Mouse (Mus musculus) lung, postnatal 4 days (tissue): Measurements from ENCODE around the gene Nexmif.
"Not testable (repeated sequence)": the region's sequence is repeated elsewhere in the genome, so short reads cannot be mapped to it uniquely, and the experiment has no call there.

Experiments
- DNase-seq, 2 experiments: peaks; one replicate each; pipeline ENCODE4 v3.0.0; 2021

Gene Nexmif

DNA sequence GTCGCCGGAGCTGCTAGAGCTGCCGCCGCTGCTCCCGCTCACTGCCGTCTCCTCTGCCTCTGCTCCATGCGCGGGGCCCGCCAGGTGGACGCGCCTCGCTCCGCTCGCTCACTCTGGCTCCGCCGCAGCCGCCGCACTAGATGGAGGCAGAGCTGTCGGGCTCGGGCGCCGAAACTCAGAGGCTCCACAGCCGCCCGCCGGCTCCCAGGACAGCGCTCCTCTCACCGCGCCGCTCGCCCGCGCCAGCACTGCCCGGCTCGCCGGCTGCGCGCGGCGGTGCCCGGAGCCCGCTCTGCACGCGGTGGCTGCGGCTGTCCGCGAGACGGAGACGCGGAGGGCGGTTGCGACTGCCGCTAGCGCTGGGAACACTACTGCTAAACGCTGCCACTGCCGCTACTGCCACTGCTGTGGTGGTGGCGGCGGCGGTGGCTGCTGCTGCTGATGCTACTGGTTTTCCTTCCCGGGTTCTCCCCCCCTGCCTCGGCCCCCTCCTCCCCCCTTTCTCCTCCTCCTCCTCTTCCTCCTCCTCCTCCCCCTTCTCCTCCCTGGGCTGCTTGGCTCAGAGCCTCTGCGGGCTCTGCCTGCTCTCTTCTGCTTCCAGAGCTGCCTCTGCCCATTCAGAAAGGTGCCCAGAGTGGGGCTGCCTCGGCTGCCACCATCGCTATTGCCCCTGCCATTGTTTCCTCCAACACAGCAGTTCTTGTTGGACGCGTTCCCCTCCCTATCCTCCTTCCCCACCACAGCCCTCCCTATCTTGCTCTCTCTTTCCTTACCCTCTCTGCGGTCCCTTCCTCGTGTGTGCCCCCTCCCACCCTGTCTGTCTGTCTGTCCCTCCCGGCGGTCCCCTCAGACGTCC is at the start of gene Nexmif:
Gene Nexmif, minus strand, starts transcription at position 450 of the 856 bp plus-strand sequence.
- DNase-seq: peak; percentile 27 to 55

DNA sequence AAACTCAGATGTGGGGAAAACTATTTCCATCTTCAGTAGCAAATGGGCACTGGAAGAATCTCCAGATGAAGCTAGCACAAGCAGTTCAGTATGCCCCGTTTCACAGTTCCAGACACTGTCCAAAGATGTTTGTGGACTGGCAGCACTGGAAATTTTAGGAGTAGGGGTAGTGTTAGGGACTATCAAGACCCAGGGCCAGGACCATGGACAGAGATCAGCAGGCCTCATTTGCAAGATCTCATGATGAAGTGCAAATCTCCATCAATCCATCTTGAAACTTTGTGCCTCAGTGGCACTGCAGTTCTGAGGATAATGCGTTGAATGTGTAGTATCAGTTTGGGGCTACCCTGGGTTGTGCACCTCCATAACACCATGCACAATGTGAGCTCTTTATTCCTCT is 7.7 kb upstream of the Nexmif start:
- DNase-seq: no peak

DNA sequence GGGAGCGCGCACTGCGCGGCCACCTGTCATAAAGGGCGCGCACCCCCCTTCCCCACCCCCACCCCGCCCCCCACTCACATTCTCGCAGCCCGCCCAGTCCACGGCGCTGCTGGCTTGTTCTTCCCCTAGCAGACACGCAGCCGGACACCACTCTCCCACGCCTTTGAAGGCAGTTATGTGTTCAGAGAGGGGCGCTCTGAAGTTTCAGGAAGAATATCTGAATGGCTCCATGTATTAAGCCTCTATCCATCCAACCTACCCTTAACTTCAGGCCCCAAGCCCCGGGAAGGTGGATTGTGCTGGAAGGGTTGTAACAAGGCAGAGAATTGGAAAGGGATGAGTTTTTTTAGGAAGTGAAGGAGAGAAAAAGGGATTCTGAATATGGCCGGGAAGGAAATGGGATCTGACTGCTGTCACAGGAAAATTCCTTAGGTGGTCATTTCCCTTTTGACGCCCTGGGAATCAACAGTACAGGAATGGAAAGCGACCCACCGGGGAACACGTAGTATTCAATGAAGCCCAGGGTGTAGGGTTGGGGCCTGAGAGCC is 681 bp upstream of the Nexmif start:
- DNase-seq: no peak

DNA sequence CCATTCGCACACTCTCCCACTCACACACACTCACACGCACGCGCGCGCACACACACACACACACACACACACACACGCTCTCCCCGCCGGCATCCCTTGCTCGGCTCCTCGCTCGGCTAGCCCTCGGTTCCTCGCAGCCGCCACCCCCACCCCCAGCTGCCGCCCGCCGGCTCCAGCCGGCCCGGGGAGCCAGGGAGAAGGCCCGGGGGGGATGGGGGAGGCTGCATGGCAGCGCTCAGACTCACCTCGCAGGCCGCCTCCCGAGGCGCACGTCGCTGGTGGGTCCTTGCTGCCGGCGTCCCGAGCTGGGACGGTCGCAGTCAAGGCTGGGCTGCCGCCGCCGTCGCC is 623 bp downstream of the Nexmif start:
- DNase-seq: no peak

DNA sequence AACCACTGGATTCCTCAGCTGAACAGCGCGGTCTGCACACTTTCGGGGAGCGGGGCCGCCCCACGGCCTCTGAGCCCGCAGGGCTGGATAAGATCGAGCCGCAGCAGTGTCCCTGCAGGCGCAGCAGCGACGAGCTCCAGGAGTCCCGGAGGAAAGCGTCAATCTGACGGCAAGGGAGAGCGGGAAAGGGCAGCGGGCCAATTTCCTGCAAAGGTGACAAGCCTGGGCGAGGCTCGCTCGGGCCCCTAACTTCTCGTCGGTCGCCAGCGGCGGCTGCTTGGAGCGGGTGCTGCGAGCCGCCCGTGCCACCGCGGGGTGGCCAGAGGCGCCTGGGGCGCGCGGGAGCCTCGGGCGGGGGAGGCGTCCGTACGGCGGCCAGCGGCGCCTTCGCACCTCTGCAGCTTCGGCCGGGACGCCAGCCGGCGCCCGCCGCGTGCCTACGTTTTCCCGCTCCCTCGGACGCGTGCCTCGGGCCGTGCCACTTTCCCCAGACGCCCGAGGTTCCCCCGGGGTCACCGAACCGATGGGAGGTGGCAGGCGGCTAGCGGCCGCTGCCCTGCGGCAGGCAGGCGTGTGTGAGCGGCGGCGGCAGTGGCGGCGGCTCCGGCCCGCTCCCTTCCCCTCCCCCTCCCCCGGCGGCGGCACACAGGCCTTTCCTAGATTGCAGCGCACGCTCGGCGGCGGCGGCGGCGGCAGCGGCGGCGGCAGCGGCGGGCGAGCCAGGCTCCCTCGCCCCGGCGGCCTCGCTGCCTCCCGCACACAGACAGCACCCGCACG is 1.2 kb downstream of the Nexmif start:
- DNase-seq: peak; percentile 61 to 72

DNA sequence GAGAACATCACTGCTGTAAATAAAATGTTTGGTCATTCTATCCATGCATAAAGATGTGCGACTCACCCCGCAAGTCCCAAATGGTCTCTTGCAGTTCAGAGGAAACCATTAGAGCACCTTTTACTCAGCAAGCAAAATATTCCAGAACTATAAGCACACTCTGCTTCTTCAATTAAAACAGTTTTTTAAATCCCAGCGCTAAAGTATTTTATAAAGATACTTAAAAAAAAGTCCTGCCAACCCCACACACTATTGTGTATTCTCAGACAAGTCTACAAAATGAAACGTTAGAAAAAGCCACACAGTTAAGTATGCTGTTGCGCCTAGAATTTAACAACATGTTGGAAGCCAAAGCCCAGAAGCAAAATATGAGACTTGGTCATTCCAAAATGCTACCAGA is 1.9 kb downstream of the Nexmif start:
- DNase-seq: no peak

DNA sequence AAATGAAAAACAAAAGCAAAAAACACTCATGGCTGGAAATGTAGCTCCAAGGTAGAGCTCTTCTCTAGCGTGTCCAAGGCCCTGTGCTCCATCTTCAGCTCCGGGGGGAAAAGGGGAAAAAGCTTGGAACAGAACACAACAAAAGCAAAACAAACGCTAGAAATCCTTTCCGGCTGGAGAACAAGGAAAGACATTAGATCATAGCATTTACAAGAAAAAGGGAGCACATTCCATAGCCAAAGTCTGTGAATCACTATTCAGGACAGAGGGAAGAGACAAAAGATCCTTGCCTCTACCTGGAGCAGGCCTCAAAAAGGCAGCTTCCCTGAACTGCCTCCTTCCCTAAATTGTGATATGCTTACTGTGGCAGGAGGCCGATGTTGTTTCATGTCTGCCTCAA is 4.4 kb downstream of the Nexmif start:
- no peak for DNase-seq

DNA sequence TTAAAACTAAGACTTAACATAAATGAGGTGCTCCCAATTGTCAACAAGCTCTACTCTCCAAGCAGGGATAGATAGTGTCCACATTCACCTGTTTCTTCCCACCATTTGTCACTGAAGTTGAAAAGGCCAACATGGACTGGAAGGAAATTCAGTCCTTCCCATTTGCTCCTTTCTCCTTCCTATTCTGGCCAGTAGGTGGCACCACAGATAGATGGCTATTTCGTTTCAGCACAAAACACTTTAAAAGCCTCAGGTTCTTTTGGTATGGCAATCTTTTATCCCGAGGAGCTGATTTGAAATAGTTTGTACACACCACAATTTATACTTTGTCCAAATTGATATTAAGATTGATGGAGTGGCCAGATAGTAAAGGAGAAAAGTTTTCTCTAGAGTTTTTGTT is 21.7 kb downstream of the Nexmif start:
- DNase-seq: peak in 1 of 2 experiments; percentile 43

DNA sequence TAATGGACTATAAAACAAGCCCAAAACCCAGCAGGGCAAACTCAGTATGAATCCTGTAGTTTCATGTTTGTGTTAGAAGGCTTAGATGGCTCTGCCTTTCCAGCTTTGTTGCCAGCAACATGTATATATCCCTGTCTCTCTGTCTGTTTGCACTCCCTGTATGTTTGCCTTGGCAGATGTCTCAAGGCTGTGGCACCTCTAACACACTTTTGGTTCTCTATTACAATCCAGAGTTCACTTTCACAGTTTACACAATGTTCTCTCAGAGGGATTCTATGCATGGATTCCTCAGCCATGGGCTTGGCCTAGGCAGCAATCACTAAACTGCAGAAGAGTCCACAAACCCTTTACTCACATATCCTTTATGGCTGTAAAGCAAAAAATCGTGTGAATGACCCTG is 50.9 kb downstream of the Nexmif start:
- no peak for DNase-seq

DNA sequence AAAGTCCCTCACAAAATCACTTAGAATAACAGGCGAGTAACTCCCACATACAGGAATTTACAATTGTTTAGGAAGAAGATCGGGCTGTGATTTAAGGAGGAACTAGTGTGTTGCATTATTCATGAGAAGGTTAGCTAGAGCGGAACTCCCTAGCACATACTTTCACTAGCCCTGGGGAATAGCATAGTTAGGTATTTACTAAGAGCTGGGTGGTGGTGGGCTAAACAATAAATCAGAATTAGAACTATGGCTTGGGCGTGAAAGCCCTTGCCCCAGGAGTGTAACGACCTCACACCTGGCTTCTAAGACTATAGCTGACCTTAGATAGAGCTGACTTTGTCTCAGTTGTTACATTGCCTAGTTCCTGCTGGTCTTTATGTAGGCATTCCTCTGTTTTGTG is 85.7 kb downstream of the Nexmif start:
- DNase-seq: not testable (repeated sequence)

DNA sequence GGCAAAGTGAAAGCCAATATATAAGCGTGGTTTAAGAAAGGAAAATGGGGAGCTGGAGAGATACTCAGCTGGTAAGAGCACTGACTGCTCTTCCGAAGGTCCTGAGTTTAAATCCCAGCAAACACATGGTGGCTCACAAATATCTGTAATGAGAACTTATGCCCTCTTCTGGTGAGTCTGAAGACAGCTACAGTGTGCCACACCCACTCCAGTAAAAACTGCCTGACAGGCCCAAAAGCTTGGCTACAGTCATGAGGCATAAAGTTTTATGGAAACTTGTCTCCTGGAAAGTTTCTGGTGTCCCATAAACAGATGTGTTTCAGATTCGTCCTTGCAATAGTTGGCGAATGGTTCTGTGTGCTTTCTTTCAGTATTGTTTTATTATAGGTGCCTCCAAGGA is 86.4 kb downstream of the Nexmif start:
- no peak for DNase-seq

DNA sequence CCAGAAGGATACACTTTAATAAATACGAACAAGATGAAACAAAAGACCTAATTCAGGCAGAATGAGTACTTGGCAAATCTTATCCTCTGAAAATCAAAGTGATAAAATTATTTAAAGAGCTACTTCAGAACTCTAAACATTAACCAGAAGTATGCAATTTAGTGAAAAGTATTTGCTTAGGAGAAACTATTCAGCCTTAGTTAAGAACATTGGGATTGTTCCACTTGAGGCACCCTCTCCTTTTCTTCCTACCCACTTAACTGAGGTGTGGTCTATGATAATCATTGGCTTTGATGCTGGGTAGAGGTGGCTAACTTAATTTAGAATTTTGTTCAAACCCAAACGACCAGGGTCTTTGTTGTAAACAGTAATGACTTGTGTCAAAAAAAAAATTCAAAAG is 146.1 kb downstream of the Nexmif start:
- DNase-seq: no peak

DNA sequence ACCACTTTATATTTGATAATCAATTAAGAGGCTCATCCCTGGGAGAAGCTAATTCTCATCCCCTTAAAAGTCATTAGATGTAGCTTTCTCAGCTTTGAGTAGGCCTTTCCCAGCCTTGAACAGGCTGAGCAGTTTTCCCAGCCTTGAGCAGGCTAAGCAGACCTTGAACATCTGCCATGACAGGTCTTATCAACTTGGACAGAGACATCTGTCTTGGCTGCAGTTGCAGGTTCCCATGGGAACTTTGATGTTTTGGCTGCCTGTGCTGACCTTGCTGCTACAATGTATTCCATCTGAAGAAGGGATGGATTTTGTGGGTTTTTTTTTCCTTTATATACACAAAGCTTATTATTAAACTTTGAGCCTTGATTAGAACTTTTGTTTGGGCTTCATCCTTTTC is 160.7 kb downstream of the Nexmif start:
- no peak for DNase-seq

DNA sequence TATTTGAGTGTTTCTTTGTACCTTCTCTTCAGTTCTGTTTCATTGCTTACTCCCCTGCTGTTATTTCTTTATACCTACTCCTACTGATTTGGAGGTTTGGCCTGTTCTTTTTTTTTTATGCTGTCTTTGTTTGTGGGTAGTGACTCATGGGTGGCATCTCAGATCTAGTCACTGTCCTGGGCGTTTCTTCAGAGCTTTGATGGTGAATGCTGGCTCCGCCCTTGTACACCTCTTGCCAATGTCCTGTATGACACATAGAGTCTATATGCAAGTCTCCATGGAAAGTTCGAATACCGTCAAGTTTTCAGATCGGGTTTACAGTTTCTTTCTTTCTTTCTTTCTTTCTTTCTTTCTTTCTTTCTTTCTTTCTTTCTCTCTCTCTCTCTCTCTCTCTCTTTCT is 167.1 kb downstream of the Nexmif start:
- no peak for DNase-seq

DNA sequence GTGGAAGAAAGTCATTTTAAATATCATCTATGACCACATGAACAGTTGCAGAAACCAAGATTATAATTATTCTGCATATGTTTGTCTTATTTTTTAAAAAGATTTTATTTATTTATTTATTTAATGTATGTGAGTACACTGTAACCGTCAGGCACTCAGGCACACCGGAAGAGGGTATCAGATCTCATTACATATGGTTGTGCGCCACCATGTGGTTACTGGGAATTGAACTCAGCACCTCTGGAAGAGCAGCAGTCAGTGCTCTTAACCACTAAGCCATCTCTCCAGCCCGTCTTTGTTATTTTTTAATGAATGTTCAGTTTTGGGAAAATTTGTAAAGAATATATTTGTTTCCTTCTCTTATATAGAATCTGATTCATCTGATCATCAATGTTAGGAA is 168.2 kb downstream of the Nexmif start:
- DNase-seq: peak in 1 of 2 experiments; percentile 19
